In the genomic region with DNA sequence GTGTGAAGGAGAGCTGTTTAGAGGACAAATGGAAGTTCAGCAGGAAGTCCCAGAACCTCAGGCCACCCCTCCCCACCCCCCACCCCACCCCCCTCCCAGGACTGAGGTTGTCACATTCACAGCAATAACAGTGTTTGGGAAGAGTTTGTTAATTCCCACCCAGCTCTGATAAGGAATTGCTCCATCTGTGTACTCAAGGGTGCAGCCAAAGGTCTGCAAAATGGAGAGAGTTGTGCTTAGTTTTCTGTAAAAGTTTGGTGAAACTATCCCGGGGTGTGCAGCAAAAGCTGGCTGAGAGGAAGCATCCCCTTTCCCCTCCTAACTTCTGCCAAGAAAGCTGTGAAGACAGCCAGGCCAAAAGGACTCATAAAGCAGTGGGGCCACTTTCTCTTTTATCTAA, we compare ENCODE assay signal across 9 mouse cellular contexts. TPM values are rescaled to one million over a fixed set of nuclear protein-coding genes. Genes with fewer than 3 reads are reported as not detected.
A peak's percentile ranks its signal among the peaks of the same experiment; 100 is the strongest.
DNase-seq lines count a peak whose midpoint lies in the region; ATAC-seq and TF ChIP-seq lines count a peak whose summit lies in the region.
"Had no signal": no experiment of that assay in that cellular context is flagged by ENCODE, and none has a peak within 500 bp of the region (broad histone marks: within the 10 kb centered on the region; RNA-seq: fewer than 3 reads in every experiment).

No protein-coding gene starts in this region.

- WGBS in forebrain, postnatal 0 days = 25% methylated on average over 1 of the region's 1 CpGs
- 10% methylated on average over 1 of the region's 1 CpGs for WGBS in intestine, embryonic 16.5 days

- no peak for DNase-seq in forebrain, postnatal 0 days
- DNase-seq in lung, postnatal 4 days = peak; percentile 30 to 52
- no peak for DNase-seq in cerebellum, adult 11-12 months
- DNase-seq in MN1 (ENCODE audit: low spot score) = no peak
- DNase-seq in frontal cortex, postnatal 10 days (ENCODE audit: low spot score in 2 of 2) = no peak

- no peak overlapping the region for H3K27ac ChIP-seq in forebrain, postnatal 0 days (ENCODE audit: low read depth, low read length)
- peak overlapping the region; percentile 85 for H3K27ac ChIP-seq in intestine, embryonic 16.5 days (ENCODE audit: low read length)

- no peaks in the 10 kb centered on the region for H3K9me3 ChIP-seq in erythroblast, embryonic 14.5 days (ENCODE audit: control insufficient read depth, low read length)
- no peaks in the 10 kb centered on the region for H3K9me3 ChIP-seq in forebrain, postnatal 0 days (ENCODE audit: low read length)
- no peaks in the 10 kb centered on the region for H3K9me3 ChIP-seq in intestine, embryonic 16.5 days (ENCODE audit: control insufficient read depth, low read length)

- H3K36me3 ChIP-seq in erythroblast, embryonic 14.5 days (ENCODE audit: control insufficient read depth) = peaks cover 29% of the 10 kb centered on the region
- no peaks in the 10 kb centered on the region for H3K36me3 ChIP-seq in forebrain, postnatal 0 days (ENCODE audit: insufficient read depth)
- 0 out of 2 replicates have a peak, but pooled peaks cover 2% of the 10 kb centered on the region for H3K36me3 ChIP-seq in intestine, embryonic 16.5 days (ENCODE audit: control insufficient read depth, insufficient read depth, low read length)

- H3K4me2 ChIP-seq in forebrain, postnatal 0 days (ENCODE audit: low read depth) = peak overlapping the region; percentile 77
- H3K4me2 ChIP-seq in intestine, embryonic 16.5 days (ENCODE audit: low read depth, low read length) = peak overlapping the region; percentile 67

- no peak overlapping the region for H3K9ac ChIP-seq in forebrain, postnatal 0 days
- peak overlapping the region; percentile 97 for H3K9ac ChIP-seq in intestine, embryonic 16.5 days (ENCODE audit: low read depth, low read length)

- H3K4me3 ChIP-seq in erythroblast, embryonic 14.5 days (replicated peaks) = peak overlapping the region; percentile 93
- peak overlapping the region; percentile 68 for H3K4me3 ChIP-seq in forebrain, postnatal 0 days (ENCODE audit: low read depth, low read length)
- peak overlapping the region; percentile 83 for H3K4me3 ChIP-seq in intestine, embryonic 16.5 days (ENCODE audit: low read length)

- H3K27me3 ChIP-seq in erythroblast, embryonic 14.5 days (ENCODE audit: control insufficient read depth) = no peaks in the 10 kb centered on the region
- H3K27me3 ChIP-seq in forebrain, postnatal 0 days (ENCODE audit: insufficient read depth, low read length) = no peaks in the 10 kb centered on the region
- H3K27me3 ChIP-seq in intestine, embryonic 16.5 days (replicated peaks; ENCODE audit: control insufficient read depth, insufficient read depth, low read length) = no peaks in the 10 kb centered on the region
- H3K27me3 ChIP-seq: Patski had no signal

- TF ChIP-seq CTCF in forebrain, postnatal 0 days (IDR thresholded peaks at IDR 0.05; ENCODE audit: low read depth) = no peak

- no peak for ATAC-seq in erythroblast, adult 5-6 weeks (replicated peaks; ENCODE audit: low FRiP score, poor library complexity, severe bottlenecking)
- no peak for ATAC-seq in forebrain, postnatal 0 days
- ATAC-seq in intestine, embryonic 16.5 days = peak; percentile 10; the same call in 1 of the 2 replicates
- ATAC-seq: Patski had no signal

- H3K4me1 ChIP-seq in erythroblast, embryonic 14.5 days (ENCODE audit: control insufficient read depth) = peaks cover 33% of the 10 kb centered on the region
- H3K4me1 ChIP-seq in forebrain, postnatal 0 days (ENCODE audit: insufficient read depth) = 0 out of 2 replicates have a peak, but pooled peaks cover 6% of the 10 kb centered on the region
- H3K4me1 ChIP-seq in intestine, embryonic 16.5 days (ENCODE audit: control insufficient read depth, insufficient read depth, low read length) = peaks cover 12% of the 10 kb centered on the region

RNA-seq across cellular contexts. Expression of a gene that starts 1.4 kb away (rescaled TPM):
- 0.58 and 0.75 TPM in 2 replicates for polyA plus RNA-seq in erythroblast, embryonic 14.5 days (2012)
- 30.7 and 32.0 TPM in 2 replicates for total RNA-seq in erythroblast, adult 5-6 weeks (2015; ENCODE audit: low replicate concordance)
- total RNA-seq in erythroblast, adult 5-6 weeks (2017; ENCODE audit: low replicate concordance) = 8.6 and 16.4 TPM in 2 replicates
- total RNA-seq in forebrain, postnatal 0 days (2014; rRNA removed) = 83.8 and 102 TPM in 2 replicates
- polyA plus RNA-seq in forebrain, postnatal 0 days (2015; fragmentation: Nextera tagmentation; extraction: Ambion mirVana) = 102 and 116 TPM in 2 replicates
- 88.7 and 90.2 TPM in 2 replicates for polyA plus RNA-seq in intestine, embryonic 16.5 days (2015; fragmentation: Nextera tagmentation; extraction: Ambion mirVana)

RNA-seq across cellular contexts. Expression of a gene that starts 17.6 kb away (rescaled TPM):
- not detected in 2 replicates for polyA plus RNA-seq in erythroblast, embryonic 14.5 days (2012)
- total RNA-seq in erythroblast, adult 5-6 weeks (2015; ENCODE audit: low replicate concordance) = not detected in 2 replicates
- total RNA-seq in erythroblast, adult 5-6 weeks (2017; ENCODE audit: low replicate concordance) = not detected in 2 replicates
- 9.8 and 19.7 TPM in 2 replicates for total RNA-seq in forebrain, postnatal 0 days (2014; rRNA removed)
- polyA plus RNA-seq in forebrain, postnatal 0 days (2015; fragmentation: Nextera tagmentation; extraction: Ambion mirVana) = 6.6 and 7.6 TPM in 2 replicates
- polyA plus RNA-seq in intestine, embryonic 16.5 days (2015; fragmentation: Nextera tagmentation; extraction: Ambion mirVana) = 0.15 and 0.16 TPM in 2 replicates

Comparison
In these comparisons a context has a peak if more than half of its experiments do, and no peak if none do; other contexts are left out.
1. DNase-seq: peak in lung, postnatal 4 days (2 of 2); none in forebrain, postnatal 0 days (single experiment), cerebellum, adult 11-12 months (single experiment), MN1 (single experiment) and frontal cortex, postnatal 10 days (0 of 2).
2. RNA of a gene that starts 1.4 kb away (polyA plus RNA-seq): 102 to 116 TPM in forebrain, postnatal 0 days and 88.7 to 90.2 TPM in intestine, embryonic 16.5 days; 0.58 to 0.75 TPM in erythroblast, embryonic 14.5 days; every median in the first group is over 10 times any median in the second.
3. Peak in every context shown above with its lines, with median percentiles within 50 percentile points of each other: H3K4me3 ChIP-seq.